Mouse (Mus musculus) stomach, adult 2 months (tissue): ENCODE measurements around the gene Cers4. TPM values are rescaled to one million over a fixed set of nuclear protein-coding genes. Genes with fewer than 3 reads are reported as not detected.

ENCODE experiments used
- polyA plus RNA-seq: library from polyadenylated mRNA; depleted of rRNA; stranded (reverse); fragments of >200 nt; gene quantifications from 2 replicates; pipeline ENCODE4 v1.2.3, GENCODE M21; 2012; rRNA removed

Gene Cers4
- 16.1 and 16.4 TPM in 2 replicates for polyA plus RNA-seq

GRCm38 (mm10) chr8:4492851-4493685, at the start of gene Cers4:
Gene Cers4 (plus strand): TSS chr8:4493026.

Other genes starting within 250 kb of the Cers4 start
- gene Tgfbr3l, start 244.8 kb upstream of the Cers4 start, polyA plus RNA-seq = 16.4 and 57.9 TPM in 2 replicates
- 19.8 and 20.6 TPM in 2 replicates for gene Snapc2, start 239.9 kb upstream of the Cers4 start, polyA plus RNA-seq
- 36.1 and 38.4 TPM in 2 replicates for gene Ctxn1, start 233.8 kb upstream of the Cers4 start, polyA plus RNA-seq
- gene Timm44, start 217.1 kb upstream of the Cers4 start, polyA plus RNA-seq = 28.6 and 30.3 TPM in 2 replicates
- gene Ccl25, start 167.8 kb upstream of the Cers4 start, polyA plus RNA-seq = 0.12 and 0.84 TPM in 2 replicates
- gene Elavl1, start 167.6 kb upstream of the Cers4 start, polyA plus RNA-seq = 11.2 and 12.1 TPM in 2 replicates
- 0.06 and 0.09 TPM in 2 replicates for gene Zfp958, start 120.1 kb downstream of the Cers4 start, polyA plus RNA-seq